Mouse (Mus musculus): Measurements from ENCODE around the gene Smu1. TPM values are rescaled to one million over a fixed set of nuclear protein-coding genes. Genes with fewer than 3 reads are reported as not detected.

Smu1 gene
- polyA plus RNA-seq, 1 experiment from 2014 or later: 149 TPM

DNA sequence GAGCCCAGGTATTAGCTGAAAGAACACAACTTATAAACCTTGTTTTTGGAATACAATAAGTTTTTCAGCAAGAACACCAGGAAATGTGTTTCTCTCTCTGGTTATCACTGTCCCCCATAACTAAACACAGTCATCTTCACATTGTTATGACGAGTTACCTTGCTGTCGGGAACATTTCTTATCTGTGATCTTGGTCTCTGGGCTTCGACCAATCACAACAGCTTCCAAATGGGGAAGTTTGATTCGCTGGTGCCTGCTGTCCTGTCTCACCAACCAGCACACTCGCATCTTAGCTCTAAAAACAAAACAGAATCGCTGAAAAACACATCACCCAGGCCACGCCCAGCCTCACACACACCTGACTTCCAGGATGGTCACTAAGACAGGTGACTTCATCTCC, 60.7 kb downstream of the Smu1 start:
- WGBS: 82% methylated on average over 7 of the region's 7 CpGs
- H3K27me3 ChIP-seq (replicated peaks): no peaks in the 10 kb centered on the region
- H3K27ac ChIP-seq: no peak overlapping the region
- no peak overlapping the region for H3K9ac ChIP-seq
- no peak for ATAC-seq
- H3K36me3 ChIP-seq: peaks cover 14% of the 10 kb centered on the region
- no peak overlapping the region for H3K4me2 ChIP-seq (replicated peaks)
- H3K4me3 ChIP-seq (replicated peaks): no peak overlapping the region
- no peaks in the 10 kb centered on the region for H3K9me3 ChIP-seq
- peaks cover 14% of the 10 kb centered on the region; the same call in 1 of the 2 replicates for H3K4me1 ChIP-seq (replicated peaks)

DNA sequence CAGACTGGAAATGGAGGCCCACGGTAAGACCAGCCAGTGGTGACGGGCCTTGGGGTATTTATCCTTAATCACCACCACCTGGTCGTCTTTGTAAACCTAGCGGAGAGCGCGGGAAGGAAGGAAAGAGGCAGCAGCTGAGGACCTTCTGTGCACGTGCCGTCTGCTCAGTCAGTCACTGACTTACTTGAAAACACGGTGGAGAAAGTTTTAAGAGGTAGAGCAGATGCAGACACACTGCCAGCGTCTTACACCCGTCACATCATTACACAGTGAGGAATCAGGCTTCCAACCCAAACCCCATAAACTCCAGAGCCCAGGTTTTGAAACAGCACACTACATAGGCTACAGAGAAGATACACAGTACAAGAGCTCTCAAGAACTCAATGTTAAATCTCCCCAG, 66.6 kb downstream of the Smu1 start:
- no peak overlapping the region for H3K27ac ChIP-seq
- peaks cover 22% of the 10 kb centered on the region for H3K36me3 ChIP-seq
- H3K9me3 ChIP-seq: no peaks in the 10 kb centered on the region
- H3K4me3 ChIP-seq (replicated peaks): no peak overlapping the region
- WGBS: 81% methylated on average over 11 of the region's 11 CpGs
- H3K9ac ChIP-seq: no peak overlapping the region
- H3K4me1 ChIP-seq (replicated peaks): no peaks in the 10 kb centered on the region
- ATAC-seq: no peak
- H3K4me2 ChIP-seq (replicated peaks): no peak overlapping the region
- H3K27me3 ChIP-seq (replicated peaks): no peaks in the 10 kb centered on the region

MicroRNA genes within 50 kb of the gene (microRNA counts, 519-probe panel; counts per million panel counts)
- 2,026 counts per million, percentile 46 among the panel's probes with 10 or more counts for microRNA mmu-miR-207

Other genes with a start within 250 kb of the Smu1 start
- 21.4 and 22.5 TPM in 2 replicates for gene Aptx, start 54.7 kb downstream of the Smu1 start, polyA plus RNA-seq (2015; fragmentation: Nextera tagmentation; extraction: Ambion mirVana)
- 335 and 379 TPM in 2 replicates for gene Dnaja1, start 35.8 kb downstream of the Smu1 start, polyA plus RNA-seq (2015; fragmentation: Nextera tagmentation; extraction: Ambion mirVana)
- gene B4galt1, start 96.1 kb upstream of the Smu1 start, polyA plus RNA-seq (2015; fragmentation: Nextera tagmentation; extraction: Ambion mirVana): 30.2 and 33.2 TPM in 2 replicates
- 309 and 393 TPM in 2 replicates for gene Spink4, start 162.1 kb upstream of the Smu1 start, polyA plus RNA-seq (2015; fragmentation: Nextera tagmentation; extraction: Ambion mirVana)
- 172 and 190 TPM in 2 replicates for gene Bag1, start 190.4 kb upstream of the Smu1 start, polyA plus RNA-seq (2015; fragmentation: Nextera tagmentation; extraction: Ambion mirVana)
- gene Chmp5, start 190.5 kb upstream of the Smu1 start, polyA plus RNA-seq (2015; fragmentation: Nextera tagmentation; extraction: Ambion mirVana): 100 and 110 TPM in 2 replicates
- 71.8 and 74.7 TPM in 2 replicates for gene Nfx1, start 213.0 kb upstream of the Smu1 start, polyA plus RNA-seq (2015; fragmentation: Nextera tagmentation; extraction: Ambion mirVana)